Mouse (Mus musculus): ENCODE results near the gene Mctp2. TPM values are rescaled to one million over a fixed set of nuclear protein-coding genes. Genes with fewer than 3 reads are reported as not detected.

The Mctp2 gene
- total and polyA plus RNA-seq, 3 experiments, result not detected

- TF ChIP-seq MXI1 (IDR thresholded peaks at IDR 0.05; ENCODE audit: low read depth, low read length) (no peak), ELF1 (IDR thresholded peaks at IDR 0.05; ENCODE audit: low read depth, low read length) (no peak), NRF1 (IDR thresholded peaks at IDR 0.05; ENCODE audit: insufficient read depth, low read depth, low read length, poor library complexity, severe bottlenecking) (no peak), TCF12 (IDR thresholded peaks at IDR 0.05; ENCODE audit: low read depth, low read length) (no peak), ZC3H11A (IDR thresholded peaks at IDR 0.05; ENCODE audit: low read depth, low read length) (no peak), SMC3 (IDR thresholded peaks at IDR 0.05; ENCODE audit: low read depth, low read length) (no peak), MAFK (IDR thresholded peaks at IDR 0.05; ENCODE audit: borderline replicate concordance, low read depth, low read length) (no peak), GATA1 (IDR thresholded peaks at IDR 0.05; ENCODE audit: low read depth, low read length) (no peak), JUND (IDR thresholded peaks at IDR 0.05; ENCODE audit: low read depth, low read length) (no peak), TAL1 (IDR thresholded peaks at IDR 0.05; ENCODE audit: low read length) (no peak)
- H3K36me3 ChIP-seq (ENCODE audit: control insufficient read depth in 1 of 2, insufficient read depth in 2 of 2, low read length in 2 of 2), result no peaks in the 10 kb centered on the region
- no peak for DNase-seq (ENCODE audit: low read depth, low spot score)
- no peaks in the 10 kb centered on the region for H3K27me3 ChIP-seq (ENCODE audit: control insufficient read depth in 1 of 2, insufficient read depth in 2 of 2, low read length in 2 of 2)
- no peak overlapping the region for H3K9ac ChIP-seq (ENCODE audit: control insufficient read depth, low read depth, low read length, poor library complexity, severe bottlenecking)
- no peaks in the 10 kb centered on the region for H3K79me2 ChIP-seq (ENCODE audit: control insufficient read depth, insufficient read depth, low read length, poor library complexity)
- H3K27ac ChIP-seq (ENCODE audit: control insufficient read depth, low read depth, low read length), result no peak overlapping the region
- H3K4me1 ChIP-seq (ENCODE audit: control insufficient read depth in 1 of 2, insufficient read depth in 2 of 2, low read length in 2 of 2), result no peaks in the 10 kb centered on the region
- H3K9me3 ChIP-seq (replicated peaks; ENCODE audit: insufficient read depth, low read length), result no peaks in the 10 kb centered on the region
- H3K4me3 ChIP-seq (ENCODE audit: control insufficient read depth in 1 of 2, insufficient read depth in 1 of 2, low read depth in 2 of 2, low read length in 2 of 2), result no peak overlapping the region
Observed at GRCm38 (mm10) chr7:72278412-72278811, 28.0 kb downstream of the Mctp2 start.

GRCm38 (mm10) chr7:72275513-72275912 lies 30.9 kb downstream of the Mctp2 start:
- H3K9me3 ChIP-seq (replicated peaks; ENCODE audit: insufficient read depth, low read length), result no peaks in the 10 kb centered on the region
- no peak overlapping the region for H3K9ac ChIP-seq (ENCODE audit: control insufficient read depth, low read depth, low read length, poor library complexity, severe bottlenecking)
- DNase-seq (ENCODE audit: low read depth, low spot score), result no peak
- no peak for TF ChIP-seq ZKSCAN1 (IDR thresholded peaks at IDR 0.05; ENCODE audit: low read depth, low read length)
- no peaks in the 10 kb centered on the region for H3K36me3 ChIP-seq (ENCODE audit: control insufficient read depth in 1 of 2, insufficient read depth in 2 of 2, low read length in 2 of 2)
- H3K4me3 ChIP-seq (ENCODE audit: control insufficient read depth in 1 of 2, insufficient read depth in 1 of 2, low read depth in 2 of 2, low read length in 2 of 2), result no peak overlapping the region
- no peaks in the 10 kb centered on the region for H3K79me2 ChIP-seq (ENCODE audit: control insufficient read depth, insufficient read depth, low read length, poor library complexity)
- no peak overlapping the region for H3K27ac ChIP-seq (ENCODE audit: control insufficient read depth, low read depth, low read length)
- no peaks in the 10 kb centered on the region for H3K27me3 ChIP-seq (ENCODE audit: control insufficient read depth in 1 of 2, insufficient read depth in 2 of 2, low read length in 2 of 2)
- no peaks in the 10 kb centered on the region for H3K4me1 ChIP-seq (ENCODE audit: control insufficient read depth in 1 of 2, insufficient read depth in 2 of 2, low read length in 2 of 2)

- H3K79me2 ChIP-seq (ENCODE audit: control insufficient read depth, insufficient read depth, low read length, poor library complexity), result no peaks in the 10 kb centered on the region
- no peaks in the 10 kb centered on the region for H3K27me3 ChIP-seq (ENCODE audit: control insufficient read depth in 1 of 2, insufficient read depth in 2 of 2, low read length in 2 of 2)
- no peaks in the 10 kb centered on the region for H3K9me3 ChIP-seq (replicated peaks; ENCODE audit: insufficient read depth, low read length)
- H3K4me1 ChIP-seq (ENCODE audit: control insufficient read depth in 1 of 2, insufficient read depth in 2 of 2, low read length in 2 of 2), result no peaks in the 10 kb centered on the region
- no peaks in the 10 kb centered on the region for H3K36me3 ChIP-seq (ENCODE audit: control insufficient read depth in 1 of 2, insufficient read depth in 2 of 2, low read length in 2 of 2)
- DNase-seq (ENCODE audit: low read depth, low spot score), result no peak
- H3K4me3 ChIP-seq (ENCODE audit: control insufficient read depth in 1 of 2, insufficient read depth in 1 of 2, low read depth in 2 of 2, low read length in 2 of 2), result no peak overlapping the region
- no peak for TF ChIP-seq ZMIZ1 (IDR thresholded peaks at IDR 0.05; ENCODE audit: low read depth, low read length)
- no peak for TF ChIP-seq ZC3H11A (IDR thresholded peaks at IDR 0.05; ENCODE audit: low read depth, low read length)
- TF ChIP-seq CHD2 (IDR thresholded peaks at IDR 0.05; ENCODE audit: low read length), result no peak
- TF ChIP-seq MXI1 (IDR thresholded peaks at IDR 0.05; ENCODE audit: low read depth, low read length), result no peak
- TF ChIP-seq BHLHE40 (IDR thresholded peaks at IDR 0.05; ENCODE audit: borderline replicate concordance, low read depth, low read length), result no peak
- TF ChIP-seq CTCF (IDR thresholded peaks at IDR 0.05 in 2 of 3, conservative IDR thresholded peaks at IDR 0.05 in 1 of 3; ENCODE audit: control insufficient read depth in 1 of 3, insufficient read depth in 1 of 3, low read depth in 2 of 3, low read length in 3 of 3, poor library complexity in 1 of 3, severe bottlenecking in 1 of 3), result no peak
- no peak for TF ChIP-seq KAT2A (conservative IDR thresholded peaks at IDR 0.05; ENCODE audit: low read depth, low read length)
- H3K27ac ChIP-seq (ENCODE audit: control insufficient read depth, low read depth, low read length), result no peak overlapping the region
- H3K9ac ChIP-seq (ENCODE audit: control insufficient read depth, low read depth, low read length, poor library complexity, severe bottlenecking), result no peak overlapping the region
Observed at GRCm38 (mm10) chr7:72271546-72271945, 34.9 kb downstream of the Mctp2 start.
